Mouse (Mus musculus) neural tube, embryonic 11.5 days (tissue): ENCODE data around the gene Spata31d1b. TPM values are rescaled to one million over a fixed set of nuclear protein-coding genes. Genes with fewer than 3 reads are reported as not detected.
A peak's percentile ranks its signal among the peaks of the same experiment; 100 is the strongest.
"Not testable (repeated sequence)": the region's sequence is repeated elsewhere in the genome, so short reads cannot be mapped to it uniquely, and the experiment has no call there.

Experiments
- ATAC-seq: fragments of 200-750 bp; cut with Nextera tagmentation; 2 replicates; pipeline ENCODE4 v1.8.0; 2017; ENCODE audit warnings: moderate number of reproducible peaks, mild to moderate bottlenecking, moderate TSS enrichment, moderate library complexity; ENCODE audit not compliant: insufficient read depth, low FRiP score, low TSS enrichment
- DNase-seq: peaks from one replicate; pipeline ENCODE4 v3.0.0-alpha.2; 2015; ENCODE audit warnings: low spot score
- H3K27ac ChIP-seq: fragments of 300-500 bp; sonication (generic); 2 replicates; pipeline ENCODE4 v1.5.1; 2014; ENCODE audit warnings: low read depth, mild to moderate bottlenecking, low read length
- H3K27me3 ChIP-seq: fragments of 300-500 bp; sonication (generic); 2 replicates; pipeline ENCODE4 v1.6.1; 2014; ENCODE audit warnings: mild to moderate bottlenecking, low read length, mixed read lengths; ENCODE audit not compliant: control insufficient read depth, insufficient read depth
- H3K36me3 ChIP-seq: fragments of 300-500 bp; sonication (generic); 2 replicates; pipeline ENCODE4 v1.6.1; 2014; ENCODE audit warnings: mild to moderate bottlenecking, low read length, moderate library complexity, mixed read lengths; ENCODE audit not compliant: control insufficient read depth, insufficient read depth
- H3K4me1 ChIP-seq: fragments of 300-500 bp; sonication (generic); 2 replicates; pipeline ENCODE4 v1.6.1; 2014; ENCODE audit warnings: low read length, mixed read lengths; ENCODE audit not compliant: control insufficient read depth, insufficient read depth
- H3K4me2 ChIP-seq: fragments of 300-500 bp; sonication (generic); 2 replicates; pipeline ENCODE4 v1.6.1; 2014; ENCODE audit warnings: low read depth, mild to moderate bottlenecking, moderate library complexity
- H3K4me3 ChIP-seq: fragments of 300-500 bp; sonication (generic); 2 replicates; pipeline ENCODE4 v1.5.1; 2014; ENCODE audit warnings: low read depth, low read length
- H3K9ac ChIP-seq: fragments of 300-500 bp; sonication (generic); 2 replicates; pipeline ENCODE4 v1.6.1; 2014; ENCODE audit warnings: mild to moderate bottlenecking, low read length
- H3K9me3 ChIP-seq: fragments of 300-500 bp; sonication (generic); 2 replicates; pipeline ENCODE4 v1.6.1; 2016; ENCODE audit warnings: low read length; ENCODE audit not compliant: control insufficient read depth
- WGBS: fragments of 180-500 bp; shearing (Covaris S2); extraction: QIAGEN DNeasy Blood & Tissue Kit; methylation state at CpG from one replicate; pipeline ENCODE4 v1.1.7; 2014; 5-methylcytosine and 5-hydroxymethylcytosine counted together
- polyA plus RNA-seq: library from polyadenylated mRNA; unstranded; fragments of >200 nt; fragmentation: Nextera tagmentation; extraction: Ambion mirVana; gene quantifications from 2 replicates; pipeline ENCODE4 v1.2.1, GENCODE M21; 2014

Gene Spata31d1b
- polyA plus RNA-seq, 1 experiment from 2014 or later, result not detected

DNA sequence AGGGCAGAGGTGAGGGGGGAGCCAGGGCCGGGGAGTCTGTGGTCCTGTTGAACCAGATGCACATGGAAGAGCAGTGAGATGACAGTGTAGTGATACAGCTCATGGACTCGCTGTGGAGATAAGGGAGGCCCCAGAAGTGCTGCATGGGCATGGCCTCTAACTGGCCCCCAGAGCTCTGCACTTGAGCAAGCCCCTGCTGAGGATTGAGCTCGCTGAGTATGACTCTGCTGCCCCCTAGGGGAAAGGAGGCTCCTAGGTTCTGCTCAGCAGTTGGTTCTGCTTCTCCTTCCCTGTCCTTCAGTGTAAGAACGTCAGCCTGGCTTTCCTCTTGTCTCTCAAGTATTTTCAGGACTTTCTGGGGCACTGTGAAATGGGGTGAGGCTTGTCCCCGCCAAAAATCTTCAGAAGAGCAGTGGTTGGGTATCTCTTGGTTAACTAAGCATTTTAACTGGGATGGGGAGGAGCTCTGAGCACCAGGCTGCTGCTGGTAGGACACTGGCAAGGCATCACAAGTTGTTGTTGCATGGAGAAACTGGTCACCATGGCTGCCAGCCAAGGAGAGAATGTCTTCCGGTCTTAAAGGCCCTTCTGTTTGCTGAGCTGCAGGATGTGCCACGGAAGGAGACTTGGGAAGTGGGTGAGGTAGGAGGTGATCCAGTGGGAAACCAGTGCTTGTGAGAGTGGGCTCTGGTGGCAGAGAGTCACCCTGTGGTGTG is 16.5 kb downstream of the Spata31d1b start:
- 31% methylated on average over 7 of the region's 7 CpGs for WGBS
- peak; percentile 81 for ATAC-seq
- no peaks in the 10 kb centered on the region for H3K36me3 ChIP-seq
- H3K4me3 ChIP-seq, result no peak overlapping the region
- no peaks in the 10 kb centered on the region for H3K27me3 ChIP-seq
- no peaks in the 10 kb centered on the region for H3K9me3 ChIP-seq
- H3K4me1 ChIP-seq, result no peaks in the 10 kb centered on the region
- no peak overlapping the region for H3K9ac ChIP-seq
- peak; percentile 86 for DNase-seq
- H3K27ac ChIP-seq, result no peak overlapping the region
- no peak overlapping the region for H3K4me2 ChIP-seq

DNA sequence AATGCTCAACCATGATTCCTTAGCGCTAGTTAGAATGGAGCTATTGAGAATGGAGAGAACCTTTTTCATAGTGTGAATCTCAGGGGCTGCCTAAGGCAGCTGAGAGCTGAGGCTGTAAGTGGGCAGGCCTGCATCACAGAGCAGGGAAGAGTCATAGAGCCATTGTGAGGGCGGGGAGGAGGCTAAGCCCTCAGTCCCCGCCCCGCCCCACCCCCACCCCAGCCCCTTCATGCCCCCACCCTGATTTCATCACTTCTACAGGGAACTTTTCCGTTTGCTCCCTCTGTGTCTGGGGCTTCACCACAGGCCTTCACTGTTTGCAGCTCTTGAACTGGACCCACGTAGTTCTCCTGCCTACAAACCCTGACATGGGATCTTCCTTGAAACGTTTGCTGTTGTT is 19.6 kb downstream of the Spata31d1b start, which contains the start of gene Spata31d1d:
Gene Spata31d1d, minus strand, starts transcription at position 101 of the 400 bp plus-strand sequence.
- Histone ChIP-seq H3K36me3 (no peaks in the 10 kb centered on the region), H3K4me3 (no peak within 1 kb of the TSS), H3K9ac (no peak within 1 kb of the TSS), H3K4me2 (no peak within 1 kb of the TSS), H3K27ac (no peak within 1 kb of the TSS), H3K9me3 (no peaks in the 10 kb centered on the region), H3K4me1 (no peaks in the 10 kb centered on the region), H3K27me3 (no peaks in the 10 kb centered on the region)
- DNase-seq (no peak), ATAC-seq (no peak)
- 43% methylated on average over 5 of the region's 7 CpGs for WGBS

- H3K9ac ChIP-seq, result no peak overlapping the region
- H3K27ac ChIP-seq, result no peak overlapping the region
- no peaks in the 10 kb centered on the region for H3K4me1 ChIP-seq
- no peak overlapping the region for H3K4me3 ChIP-seq
- ATAC-seq, result no peak
- H3K4me2 ChIP-seq, result no peak overlapping the region
- H3K9me3 ChIP-seq, result no peaks in the 10 kb centered on the region
- no peak for DNase-seq
- WGBS, result 85% methylated on average over 2 of the region's 4 CpGs
- H3K36me3 ChIP-seq, result no peaks in the 10 kb centered on the region
- H3K27me3 ChIP-seq, result no peaks in the 10 kb centered on the region
Measured at GRCm38 (mm10) chr13:59733936-59734335, 21.9 kb downstream of the Spata31d1b start.

DNA sequence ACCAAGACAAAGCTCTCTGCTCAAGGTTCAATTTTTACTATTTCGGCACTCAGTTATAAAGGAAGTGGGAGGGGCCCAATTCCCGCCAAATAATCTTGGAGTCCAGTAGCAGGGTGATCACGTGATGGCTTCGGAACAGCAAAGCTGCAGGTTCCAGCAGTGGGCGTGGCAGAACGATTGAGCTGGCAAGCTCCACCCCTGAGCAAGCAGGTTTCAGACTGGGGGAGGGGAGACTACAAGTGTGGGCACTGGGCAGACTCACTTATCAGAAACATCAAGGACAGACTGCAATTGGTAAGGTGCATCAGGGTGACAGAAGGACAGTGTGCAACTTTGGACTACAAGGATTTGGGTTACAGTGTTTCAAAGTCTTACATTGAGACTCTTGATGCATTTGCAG is 22.3 kb downstream of the Spata31d1b start:
- H3K4me1 ChIP-seq, H3K9ac ChIP-seq, DNase-seq, ATAC-seq, H3K4me3 ChIP-seq, H3K36me3 ChIP-seq, H3K9me3 ChIP-seq, H3K27me3 ChIP-seq, H3K27ac ChIP-seq, H3K4me2 ChIP-seq: not testable (repeated sequence)
- WGBS, result 29% methylated on average over 6 of the region's 6 CpGs

GRCm38 (mm10) chr13:59735190-59735589 is 23.1 kb downstream of the Spata31d1b start:
- Histone ChIP-seq H3K27me3 (no peaks in the 10 kb centered on the region), H3K9me3 (no peaks in the 10 kb centered on the region), H3K36me3 (no peaks in the 10 kb centered on the region), H3K4me3 (no peak overlapping the region), H3K27ac (no peak overlapping the region), H3K4me1 (no peaks in the 10 kb centered on the region), H3K4me2 (no peak overlapping the region), H3K9ac (no peak overlapping the region)
- DNase-seq (peak; percentile 29), ATAC-seq (no peak)
- WGBS, result 36% methylated on average over 3 of the region's 3 CpGs

DNA sequence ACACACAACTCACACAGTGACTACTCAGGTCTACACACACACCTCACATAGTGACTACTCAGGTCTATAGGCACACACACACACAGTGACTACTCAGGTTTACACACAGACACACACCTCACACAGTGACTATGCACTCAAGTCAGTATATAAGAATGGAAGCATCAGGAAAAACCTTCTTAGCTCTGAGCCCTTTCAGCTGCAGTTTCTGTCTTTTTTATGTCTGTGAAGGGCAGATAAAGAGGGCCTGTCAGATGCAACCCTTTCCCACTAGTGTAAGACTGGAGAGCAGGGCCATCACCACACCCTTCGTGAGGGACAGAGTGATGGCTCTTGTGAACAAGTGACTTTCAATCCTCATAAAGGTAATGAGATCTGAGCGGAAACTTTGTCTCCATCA is 26.4 kb downstream of the Spata31d1b start:
- H3K9ac ChIP-seq, result no peak overlapping the region
- H3K4me2 ChIP-seq, result no peak overlapping the region
- no peak for DNase-seq
- no peaks in the 10 kb centered on the region for H3K27me3 ChIP-seq
- no peak for ATAC-seq
- H3K9me3 ChIP-seq, result no peaks in the 10 kb centered on the region
- H3K36me3 ChIP-seq, result no peaks in the 10 kb centered on the region
- H3K27ac ChIP-seq, result no peak overlapping the region
- H3K4me3 ChIP-seq, result no peak overlapping the region
- no peaks in the 10 kb centered on the region for H3K4me1 ChIP-seq
- 87% methylated on average over 2 of the region's 2 CpGs for WGBS

DNA sequence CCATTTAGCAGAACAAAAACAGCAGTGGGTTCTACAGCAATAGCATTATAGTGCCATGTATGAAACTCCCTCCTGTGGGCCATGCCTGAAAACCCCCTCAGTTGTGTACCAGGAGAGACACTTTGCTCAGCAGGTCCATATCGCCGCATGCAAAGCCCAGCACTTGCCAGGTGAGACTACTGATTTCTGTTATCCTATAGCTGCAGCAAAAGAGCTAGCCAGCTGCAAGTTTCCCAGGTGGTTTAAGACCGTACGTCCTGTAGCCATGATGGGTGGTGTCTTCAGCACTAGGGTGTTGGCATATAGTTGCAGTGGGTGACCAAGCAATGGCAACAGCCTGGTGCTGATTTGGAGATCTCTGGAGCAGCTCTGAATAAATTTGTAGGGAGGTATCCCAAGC is 27.3 kb downstream of the Spata31d1b start:
- no peak for ATAC-seq
- WGBS, result 91% methylated on average over 4 of the region's 4 CpGs
- H3K9ac ChIP-seq, result no peak overlapping the region

GRCm38 (mm10) chr13:59741096-59741495 is 29.0 kb downstream of the Spata31d1b start:
- ATAC-seq (no peak), DNase-seq (no peak)
- no peaks in the 10 kb centered on the region for H3K27me3 ChIP-seq
- no peak overlapping the region for H3K4me2 ChIP-seq
- no peak overlapping the region for H3K4me3 ChIP-seq
- H3K9ac ChIP-seq, result no peak overlapping the region
- 92% methylated on average over 11 of the region's 11 CpGs for WGBS
- no peak overlapping the region for H3K27ac ChIP-seq
- H3K9me3 ChIP-seq, result no peaks in the 10 kb centered on the region
- H3K4me1 ChIP-seq, result no peaks in the 10 kb centered on the region
- H3K36me3 ChIP-seq, result no peaks in the 10 kb centered on the region

More for the DNA sequence above, 27.3 kb downstream of the Spata31d1b start:
- Histone ChIP-seq H3K9me3 (no peaks in the 10 kb centered on the region), H3K4me1 (no peaks in the 10 kb centered on the region), H3K27ac (no peak overlapping the region), H3K27me3 (no peaks in the 10 kb centered on the region), H3K4me2 (no peak overlapping the region), H3K4me3 (no peak overlapping the region), H3K36me3 (no peaks in the 10 kb centered on the region)
- DNase-seq, result no peak

GRCm38 (mm10) chr13:59741697-59742096 is 29.6 kb downstream of the Spata31d1b start:
- no peak overlapping the region for H3K4me2 ChIP-seq
- no peak overlapping the region for H3K9ac ChIP-seq
- no peak overlapping the region for H3K27ac ChIP-seq
- H3K4me1 ChIP-seq, result no peaks in the 10 kb centered on the region
- no peaks in the 10 kb centered on the region for H3K9me3 ChIP-seq
- DNase-seq (no peak), ATAC-seq (no peak)
- H3K27me3 ChIP-seq, result no peaks in the 10 kb centered on the region
- 86% methylated on average over 10 of the region's 10 CpGs for WGBS
- no peak overlapping the region for H3K4me3 ChIP-seq
- H3K36me3 ChIP-seq, result no peaks in the 10 kb centered on the region
